Mouse (Mus musculus) megakaryocyte, adult 5-6 weeks (primary cell): ENCODE measurements around the gene Gm45808. TPM values are rescaled to one million over a fixed set of nuclear protein-coding genes. Genes with fewer than 3 reads are reported as not detected.

Source experiments
- total RNA-seq, 2 experiments: library from RNA; stranded (forward) in 1 of 2; stranded (reverse) in 1 of 2; fragments of 153-499, 151-499 nt in 1 of 2; fragments of 221-1000, 200-1000 nt in 1 of 2; gene quantifications; 2 replicates each; pipeline versions ENCODE4 v1.2.3 to v1.2.4; 2015 to 2017

Gm45808 gene
- total RNA-seq, 2 experiments from 2014 or later: not detected

Other genes with a start within 250 kb of the Gm45808 start
Only the 30 nearest of the 36 such genes appear.
- gene Slc6a21, start 209.3 kb downstream of the Gm45808 start, total RNA-seq (2015): 0.27 and 0.78 TPM in 2 replicates
- gene Slc6a21, start 209.3 kb downstream of the Gm45808 start, total RNA-seq (2017): not detected in 2 replicates
- gene Trpm4, start 153.0 kb downstream of the Gm45808 start, total RNA-seq (2015): 3.2 and 4.7 TPM in 2 replicates
- gene Trpm4, start 153.0 kb downstream of the Gm45808 start, total RNA-seq (2017): 4.8 and 5.4 TPM in 2 replicates
- gene Hrc, start 151.5 kb downstream of the Gm45808 start, total RNA-seq (2015): not detected in 2 replicates
- gene Hrc, start 151.5 kb downstream of the Gm45808 start, total RNA-seq (2017): 0.07 TPM in 1 of 2 replicates, not detected in the other
- gene Ppfia3, start 119.8 kb downstream of the Gm45808 start, total RNA-seq (2015): 0.50 TPM in 1 of 2 replicates, not detected in the other
- gene Ppfia3, start 119.8 kb downstream of the Gm45808 start, total RNA-seq (2017): not detected in 2 replicates
- 0.71 TPM in 1 of 2 replicates, not detected in the other for gene Lin7b, start 116.2 kb downstream of the Gm45808 start, total RNA-seq (2015)
- gene Lin7b, start 116.2 kb downstream of the Gm45808 start, total RNA-seq (2017): not detected in 2 replicates
- gene Snrnp70, start 91.1 kb downstream of the Gm45808 start, total RNA-seq (2015): 69.6 and 94.3 TPM in 2 replicates
- 261 and 320 TPM in 2 replicates for gene Snrnp70, start 91.1 kb downstream of the Gm45808 start, total RNA-seq (2017)
- not detected in 2 replicates for gene Kcna7, start 81.2 kb downstream of the Gm45808 start, total RNA-seq (2015)
- not detected in 2 replicates for gene Kcna7, start 81.2 kb downstream of the Gm45808 start, total RNA-seq (2017)
- not detected in 2 replicates for gene Ntf5, start 73.1 kb downstream of the Gm45808 start, total RNA-seq (2015)
- gene Ntf5, start 73.1 kb downstream of the Gm45808 start, total RNA-seq (2017): not detected in 2 replicates
- gene Lhb, start 66.0 kb downstream of the Gm45808 start, total RNA-seq (2015): not detected in 2 replicates
- not detected in 2 replicates for gene Lhb, start 66.0 kb downstream of the Gm45808 start, total RNA-seq (2017)
- 9.8 and 10.6 TPM in 2 replicates for gene Gys1, start 52.0 kb downstream of the Gm45808 start, total RNA-seq (2015)
- 7.2 and 8.8 TPM in 2 replicates for gene Gys1, start 52.0 kb downstream of the Gm45808 start, total RNA-seq (2017)
- gene Ruvbl2, start 48.7 kb downstream of the Gm45808 start, total RNA-seq (2015): 48.6 and 51.6 TPM in 2 replicates
- gene Ruvbl2, start 48.7 kb downstream of the Gm45808 start, total RNA-seq (2017): 52.9 and 60.2 TPM in 2 replicates
- 2,869 and 3,213 TPM in 2 replicates for gene Ftl1, start 26.9 kb downstream of the Gm45808 start, total RNA-seq (2015)
- 1,589 and 1,786 TPM in 2 replicates for gene Ftl1, start 26.9 kb downstream of the Gm45808 start, total RNA-seq (2017)
- 24.6 and 25.0 TPM in 2 replicates for gene Bax, start 19.9 kb downstream of the Gm45808 start, total RNA-seq (2015)
- 31.8 and 37.4 TPM in 2 replicates for gene Bax, start 19.9 kb downstream of the Gm45808 start, total RNA-seq (2017)
- not detected in 2 replicates for gene Tulp2, start 4.9 kb downstream of the Gm45808 start, total RNA-seq (2015)
- not detected in 2 replicates for gene Tulp2, start 4.9 kb downstream of the Gm45808 start, total RNA-seq (2017)
- gene Dhdh, start 2.0 kb upstream of the Gm45808 start, total RNA-seq (2015): 15.5 and 18.3 TPM in 2 replicates
- gene Dhdh, start 2.0 kb upstream of the Gm45808 start, total RNA-seq (2017): 14.2 and 16.0 TPM in 2 replicates
- 54.9 and 59.1 TPM in 2 replicates for gene Nucb1, start 23.6 kb upstream of the Gm45808 start, total RNA-seq (2015)
- gene Nucb1, start 23.6 kb upstream of the Gm45808 start, total RNA-seq (2017): 178 and 199 TPM in 2 replicates
- gene Ppp1r15a, start 39.5 kb upstream of the Gm45808 start, total RNA-seq (2015): 29.2 and 39.1 TPM in 2 replicates
- 50.0 and 64.7 TPM in 2 replicates for gene Ppp1r15a, start 39.5 kb upstream of the Gm45808 start, total RNA-seq (2017)
- not detected in 2 replicates for gene Plekha4, start 39.5 kb upstream of the Gm45808 start, total RNA-seq (2015)
- gene Plekha4, start 39.5 kb upstream of the Gm45808 start, total RNA-seq (2017): 0.24 TPM in 1 of 2 replicates, not detected in the other
- 0.25 TPM in 1 of 2 replicates, not detected in the other for gene Hsd17b14, start 68.1 kb upstream of the Gm45808 start, total RNA-seq (2015)
- not detected in 2 replicates for gene Hsd17b14, start 68.1 kb upstream of the Gm45808 start, total RNA-seq (2017)
- gene Bcat2, start 83.3 kb upstream of the Gm45808 start, total RNA-seq (2015): 24.6 and 26.6 TPM in 2 replicates
- 16.7 and 24.1 TPM in 2 replicates for gene Bcat2, start 83.3 kb upstream of the Gm45808 start, total RNA-seq (2017)
- gene Fgf21, start 128.7 kb upstream of the Gm45808 start, total RNA-seq (2015): not detected in 2 replicates
- gene Fgf21, start 128.7 kb upstream of the Gm45808 start, total RNA-seq (2017): not detected in 2 replicates
- gene Fut1, start 130.5 kb upstream of the Gm45808 start, total RNA-seq (2015): not detected in 2 replicates
- gene Fut1, start 130.5 kb upstream of the Gm45808 start, total RNA-seq (2017): not detected in 2 replicates
- not detected in 2 replicates for gene Izumo1, start 135.0 kb upstream of the Gm45808 start, total RNA-seq (2015)
- 0.22 TPM in 1 of 2 replicates, not detected in the other for gene Izumo1, start 135.0 kb upstream of the Gm45808 start, total RNA-seq (2017)
- 0.20 TPM in 1 of 2 replicates, not detected in the other for gene Rasip1, start 140.7 kb upstream of the Gm45808 start, total RNA-seq (2015)
- gene Rasip1, start 140.7 kb upstream of the Gm45808 start, total RNA-seq (2017): 0.29 TPM in 1 of 2 replicates, not detected in the other
- gene Mamstr, start 153.2 kb upstream of the Gm45808 start, total RNA-seq (2015): not detected in 2 replicates
- gene Mamstr, start 153.2 kb upstream of the Gm45808 start, total RNA-seq (2017): 0.53 TPM in 1 of 2 replicates, not detected in the other
- not detected in 2 replicates for gene Fut2, start 179.6 kb upstream of the Gm45808 start, total RNA-seq (2015)
- not detected in 2 replicates for gene Fut2, start 179.6 kb upstream of the Gm45808 start, total RNA-seq (2017)
- not detected in 2 replicates for gene Ntn5, start 197.2 kb upstream of the Gm45808 start, total RNA-seq (2015)
- gene Ntn5, start 197.2 kb upstream of the Gm45808 start, total RNA-seq (2017): not detected in 2 replicates
- gene Sec1, start 207.6 kb upstream of the Gm45808 start, total RNA-seq (2015): not detected in 2 replicates
- gene Sec1, start 207.6 kb upstream of the Gm45808 start, total RNA-seq (2017): not detected in 2 replicates
- gene Car11, start 213.0 kb upstream of the Gm45808 start, total RNA-seq (2015): not detected in 2 replicates
- not detected in 2 replicates for gene Car11, start 213.0 kb upstream of the Gm45808 start, total RNA-seq (2017)
- 3.3 and 4.1 TPM in 2 replicates for gene Dbp, start 218.3 kb upstream of the Gm45808 start, total RNA-seq (2015)
- 3.9 and 5.9 TPM in 2 replicates for gene Dbp, start 218.3 kb upstream of the Gm45808 start, total RNA-seq (2017)